Mouse (Mus musculus) cerebellum, adult 2 months (tissue): Measurements from ENCODE around the gene Gys2.

ENCODE experiments used
- CTCF ChIP-seq: fragments of 200-500 bp; IDR thresholded peaks from 2 replicates; pipeline ENCODE4 v1.5.1; 2011; ENCODE audit warnings: low read depth, mild to moderate bottlenecking, control low read depth, low read length, moderate library complexity, borderline replicate concordance; ENCODE audit not compliant: insufficient read depth
- POLR2A ChIP-seq: fragments of 200-500 bp; IDR thresholded peaks from 2 replicates; pipeline ENCODE4 v1.6.1; 2011; ENCODE audit warnings: low read length, control low read depth, borderline replicate concordance; ENCODE audit not compliant: insufficient read depth

GRCm38 (mm10) chr6:142507785-142508162 lies 34.9 kb upstream of the Gys2 start, which contains the start of gene Ldhb:
- TF ChIP-seq CTCF, result no peak
- TF ChIP-seq POLR2A, result peak; percentile 85
